Mouse (Mus musculus): ENCODE measurements around the gene Ascc3. TPM values are rescaled to one million over a fixed set of nuclear protein-coding genes. Genes with fewer than 3 reads are reported as not detected.

Ascc3 gene
- polyA plus RNA-seq, 1 experiment: 5.6 TPM

DNA sequence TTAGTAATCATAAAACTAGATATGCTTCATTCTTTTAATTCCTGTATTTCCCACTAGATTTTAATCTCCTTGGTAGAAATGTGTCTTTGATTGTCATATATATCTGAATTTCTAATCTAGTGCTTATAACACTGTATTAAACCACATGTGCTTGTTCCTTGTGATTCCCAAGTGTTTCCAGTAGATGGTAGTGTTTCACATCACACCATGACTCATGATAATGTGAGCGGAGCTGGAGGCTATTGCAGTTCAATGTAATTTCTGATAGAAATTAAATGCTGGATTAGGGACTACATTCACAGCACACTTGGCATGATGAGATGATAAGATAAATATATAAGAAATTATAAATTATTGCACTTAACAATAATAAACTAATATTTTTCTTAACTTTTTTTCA is 64.9 kb downstream of the Ascc3 start:
- H3K27me3 ChIP-seq (ENCODE audit: control insufficient read depth, insufficient read depth, insufficient read length): no peaks in the 10 kb centered on the region
- peaks cover 10% of the 10 kb centered on the region for H3K36me3 ChIP-seq (ENCODE audit: control insufficient read depth, insufficient read depth)
- no peaks in the 10 kb centered on the region for H3K79me3 ChIP-seq (ENCODE audit: low read depth)
- no peaks in the 10 kb centered on the region for H3K79me2 ChIP-seq (ENCODE audit: control insufficient read depth, insufficient read depth)
- no peak overlapping the region for H3K4me3 ChIP-seq (ENCODE audit: insufficient read depth, poor library complexity, severe bottlenecking)
- TF ChIP-seq CEBPB (IDR thresholded peaks at IDR 0.05; ENCODE audit: low read depth) (no peak), MYOD1 (IDR thresholded peaks at IDR 0.05; ENCODE audit: control insufficient read depth, insufficient read length, low read depth) (no peak), CTCF (IDR thresholded peaks at IDR 0.05; ENCODE audit: control insufficient read depth, insufficient read depth, insufficient read length) (no peak), MAX (IDR thresholded peaks at IDR 0.05) (no peak), USF1 (IDR thresholded peaks at IDR 0.05; ENCODE audit: low read depth) (no peak), MYOG (IDR thresholded peaks at IDR 0.05; ENCODE audit: control insufficient read depth, extremely low read depth, insufficient read length) (no peak), FOSL1 (IDR thresholded peaks at IDR 0.05; ENCODE audit: insufficient read depth, low read length, poor library complexity, severe bottlenecking) (no peak)
- no peak overlapping the region for H3ac ChIP-seq (ENCODE audit: control insufficient read depth, insufficient read length, low read depth)

DNA sequence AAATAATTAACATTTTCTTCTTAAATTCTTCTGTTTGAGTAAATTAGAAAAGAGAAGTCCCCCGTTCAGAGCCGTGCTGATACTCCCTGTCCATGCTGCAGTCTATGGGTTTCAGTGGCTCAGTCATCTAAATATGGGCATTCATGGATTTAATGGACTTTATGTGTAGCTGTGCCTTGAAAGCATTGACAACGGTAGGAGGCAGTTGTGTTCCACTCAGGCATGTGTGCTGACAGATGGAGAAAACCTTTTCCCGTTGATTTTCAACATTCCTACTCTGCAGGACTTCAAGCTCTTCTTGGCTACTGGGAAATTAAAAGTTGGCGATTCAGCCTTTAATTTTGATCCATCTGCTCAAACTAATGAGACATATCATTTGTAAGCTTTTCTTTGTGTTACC is 79.0 kb downstream of the Ascc3 start:
- Histone ChIP-seq H3K27me3 (ENCODE audit: control insufficient read depth, insufficient read depth, insufficient read length) (no peaks in the 10 kb centered on the region), H3K79me2 (ENCODE audit: control insufficient read depth, insufficient read depth) (no peaks in the 10 kb centered on the region), H3K4me3 (ENCODE audit: insufficient read depth, poor library complexity, severe bottlenecking) (no peak overlapping the region), H3ac (ENCODE audit: control insufficient read depth, insufficient read length, low read depth) (no peak overlapping the region), H3K79me3 (ENCODE audit: low read depth) (no peaks in the 10 kb centered on the region), H3K36me3 (ENCODE audit: control insufficient read depth, insufficient read depth) (no peaks in the 10 kb centered on the region)
- TF ChIP-seq FOSL1 (IDR thresholded peaks at IDR 0.05; ENCODE audit: insufficient read depth, low read length, poor library complexity, severe bottlenecking) (no peak), MYOD1 (IDR thresholded peaks at IDR 0.05; ENCODE audit: control insufficient read depth, insufficient read length, low read depth) (no peak), CTCF (IDR thresholded peaks at IDR 0.05; ENCODE audit: control insufficient read depth, insufficient read depth, insufficient read length) (no peak), CEBPB (IDR thresholded peaks at IDR 0.05; ENCODE audit: low read depth) (no peak)

DNA sequence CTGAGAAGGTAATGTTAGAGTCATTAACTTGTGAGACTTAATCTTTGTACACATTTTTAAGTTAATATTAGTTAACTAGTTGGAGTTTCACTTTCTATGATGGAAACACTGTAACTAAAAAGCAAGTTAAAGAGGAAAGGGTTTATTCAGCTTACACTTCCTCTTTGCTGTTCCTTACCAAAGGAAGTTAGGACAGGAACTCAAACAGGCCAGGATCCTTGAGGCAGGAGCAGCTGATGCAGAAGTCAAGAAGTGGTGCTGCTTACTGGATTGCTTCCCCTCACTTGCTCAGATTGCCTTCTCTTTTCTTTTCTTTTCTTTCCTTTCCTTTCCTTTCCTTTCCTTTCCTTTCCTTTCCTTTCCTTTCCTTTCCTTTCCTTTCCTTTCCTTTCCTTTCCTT is 97.9 kb downstream of the Ascc3 start:
- Histone ChIP-seq H3ac (ENCODE audit: control insufficient read depth, insufficient read length, low read depth) (no peak overlapping the region), H3K36me3 (ENCODE audit: control insufficient read depth, insufficient read depth) (no peaks in the 10 kb centered on the region), H3K27me3 (ENCODE audit: control insufficient read depth, insufficient read depth, insufficient read length) (no peaks in the 10 kb centered on the region), H3K4me3 (ENCODE audit: insufficient read depth, poor library complexity, severe bottlenecking) (no peak overlapping the region), H3K79me2 (ENCODE audit: control insufficient read depth, insufficient read depth) (no peaks in the 10 kb centered on the region), H3K79me3 (ENCODE audit: low read depth) (peaks cover 1% of the 10 kb centered on the region)
- TF ChIP-seq USF1 (IDR thresholded peaks at IDR 0.05; ENCODE audit: low read depth) (no peak), MYOD1 (IDR thresholded peaks at IDR 0.05; ENCODE audit: control insufficient read depth, insufficient read length, low read depth) (no peak), CTCF (IDR thresholded peaks at IDR 0.05; ENCODE audit: control insufficient read depth, insufficient read depth, insufficient read length) (no peak), MYOG (IDR thresholded peaks at IDR 0.05; ENCODE audit: control insufficient read depth, extremely low read depth, insufficient read length) (no peak), MAX (IDR thresholded peaks at IDR 0.05) (no peak)

DNA sequence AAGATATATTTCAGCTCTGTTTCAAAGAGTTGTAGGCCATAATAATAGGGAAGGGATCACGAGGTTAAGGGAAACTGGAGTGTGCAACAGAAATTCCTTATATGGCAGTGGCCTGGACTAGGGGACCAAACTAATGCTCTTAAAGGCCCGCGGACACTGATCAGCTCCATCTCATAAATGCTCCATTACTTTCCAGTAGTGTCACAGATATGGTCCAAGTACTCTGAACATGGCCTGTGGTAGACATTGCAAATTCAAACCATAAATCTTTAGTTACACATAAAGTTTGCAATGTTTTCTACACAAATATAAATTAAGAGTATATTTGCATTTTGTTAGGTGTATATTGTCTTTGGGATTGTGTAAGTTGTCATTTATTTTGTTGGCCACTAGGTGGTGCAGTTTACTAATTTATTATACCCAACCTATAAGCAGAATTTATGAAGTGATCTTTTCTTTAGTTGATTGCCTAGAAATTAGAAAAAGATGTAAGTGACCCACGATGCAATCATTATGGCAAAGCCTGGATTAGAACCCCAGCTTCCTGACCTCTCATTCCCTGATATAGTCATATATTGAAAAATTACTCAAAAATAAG is 106.5 kb downstream of the Ascc3 start:
- TF ChIP-seq MYOD1 (IDR thresholded peaks at IDR 0.05; ENCODE audit: control insufficient read depth, insufficient read length, low read depth) (no peak), MYOG (IDR thresholded peaks at IDR 0.05; ENCODE audit: control insufficient read depth, extremely low read depth, insufficient read length) (no peak), MAX (IDR thresholded peaks at IDR 0.05) (no peak), CEBPB (IDR thresholded peaks at IDR 0.05; ENCODE audit: low read depth) (no peak), USF1 (IDR thresholded peaks at IDR 0.05; ENCODE audit: low read depth) (no peak), CTCF (IDR thresholded peaks at IDR 0.05; ENCODE audit: control insufficient read depth, insufficient read depth, insufficient read length) (no peak), FOSL1 (IDR thresholded peaks at IDR 0.05; ENCODE audit: insufficient read depth, low read length, poor library complexity, severe bottlenecking) (no peak)
- Histone ChIP-seq H3K36me3 (ENCODE audit: control insufficient read depth, insufficient read depth) (peaks cover 13% of the 10 kb centered on the region), H3K79me2 (ENCODE audit: control insufficient read depth, insufficient read depth) (no peaks in the 10 kb centered on the region), H3K4me3 (ENCODE audit: insufficient read depth, poor library complexity, severe bottlenecking) (no peak overlapping the region), H3K79me3 (ENCODE audit: low read depth) (no peaks in the 10 kb centered on the region), H3ac (ENCODE audit: control insufficient read depth, insufficient read length, low read depth) (no peak overlapping the region), H3K27me3 (ENCODE audit: control insufficient read depth, insufficient read depth, insufficient read length) (no peaks in the 10 kb centered on the region)

GRCm38 (mm10) chr10:50701736-50702135 is 109.3 kb downstream of the Ascc3 start:
- H3K79me2 ChIP-seq (ENCODE audit: control insufficient read depth, insufficient read depth): no peaks in the 10 kb centered on the region
- H3K27me3 ChIP-seq (ENCODE audit: control insufficient read depth, insufficient read depth, insufficient read length): no peaks in the 10 kb centered on the region
- no peak overlapping the region for H3K4me3 ChIP-seq (ENCODE audit: insufficient read depth, poor library complexity, severe bottlenecking)
- peaks cover 18% of the 10 kb centered on the region for H3K36me3 ChIP-seq (ENCODE audit: control insufficient read depth, insufficient read depth)
- no peak overlapping the region for H3ac ChIP-seq (ENCODE audit: control insufficient read depth, insufficient read length, low read depth)
- no peaks in the 10 kb centered on the region for H3K79me3 ChIP-seq (ENCODE audit: low read depth)
- no peak for TF ChIP-seq FOSL1 (IDR thresholded peaks at IDR 0.05; ENCODE audit: insufficient read depth, low read length, poor library complexity, severe bottlenecking)
- no peak for TF ChIP-seq MYOD1 (IDR thresholded peaks at IDR 0.05; ENCODE audit: control insufficient read depth, insufficient read length, low read depth)
- TF ChIP-seq USF1 (IDR thresholded peaks at IDR 0.05; ENCODE audit: low read depth): no peak
- no peak for TF ChIP-seq MAX (IDR thresholded peaks at IDR 0.05)
- no peak for TF ChIP-seq CEBPB (IDR thresholded peaks at IDR 0.05; ENCODE audit: low read depth)
- no peak for TF ChIP-seq CTCF (IDR thresholded peaks at IDR 0.05; ENCODE audit: control insufficient read depth, insufficient read depth, insufficient read length)
- no peak for TF ChIP-seq MYOG (IDR thresholded peaks at IDR 0.05; ENCODE audit: control insufficient read depth, extremely low read depth, insufficient read length)

- H3K79me3 ChIP-seq (ENCODE audit: low read depth): no peaks in the 10 kb centered on the region
- H3K27me3 ChIP-seq (ENCODE audit: control insufficient read depth, insufficient read depth, insufficient read length): no peaks in the 10 kb centered on the region
- no peaks in the 10 kb centered on the region for H3K79me2 ChIP-seq (ENCODE audit: control insufficient read depth, insufficient read depth)
- H3K4me3 ChIP-seq (ENCODE audit: insufficient read depth, poor library complexity, severe bottlenecking): no peak overlapping the region
- H3ac ChIP-seq (ENCODE audit: control insufficient read depth, insufficient read length, low read depth): no peak overlapping the region
- peaks cover 19% of the 10 kb centered on the region for H3K36me3 ChIP-seq (ENCODE audit: control insufficient read depth, insufficient read depth)
- TF ChIP-seq FOSL1 (IDR thresholded peaks at IDR 0.05; ENCODE audit: insufficient read depth, low read length, poor library complexity, severe bottlenecking): no peak
- no peak for TF ChIP-seq CEBPB (IDR thresholded peaks at IDR 0.05; ENCODE audit: low read depth)
- TF ChIP-seq MAX (IDR thresholded peaks at IDR 0.05): no peak
- TF ChIP-seq MYOD1 (IDR thresholded peaks at IDR 0.05; ENCODE audit: control insufficient read depth, insufficient read length, low read depth): no peak
- no peak for TF ChIP-seq CTCF (IDR thresholded peaks at IDR 0.05; ENCODE audit: control insufficient read depth, insufficient read depth, insufficient read length)
- TF ChIP-seq MYOG (IDR thresholded peaks at IDR 0.05; ENCODE audit: control insufficient read depth, extremely low read depth, insufficient read length): no peak
Observed at GRCm38 (mm10) chr10:50702361-50702760, 109.9 kb downstream of the Ascc3 start.
